Mouse (Mus musculus) thymus, adult 2 months (tissue): ENCODE data around the gene Hoxd10. TPM values are rescaled to one million over a fixed set of nuclear protein-coding genes. Genes with fewer than 3 reads are reported as not detected.

Experiments used
- DNase-seq: peaks from one replicate; pipeline ENCODE4 v3.0.0; 2021
- H3K27ac ChIP-seq: fragments of 200-500 bp; 2 replicates; pipeline ENCODE4 v1.5.1; 2012; ENCODE audit warnings: low read length, control low read depth; ENCODE audit not compliant: control insufficient read depth, insufficient read depth
- H3K27me3 ChIP-seq: fragments of 200-500 bp; 2 replicates; pipeline ENCODE4 v1.6.1; 2012; ENCODE audit warnings: mild to moderate bottlenecking, low read length, moderate library complexity, mixed read lengths; ENCODE audit not compliant: control insufficient read depth, insufficient read depth
- H3K36me3 ChIP-seq: fragments of 200-500 bp; 2 replicates; pipeline ENCODE4 v1.6.1; 2012; ENCODE audit warnings: mild to moderate bottlenecking, low read length, moderate library complexity; ENCODE audit not compliant: control insufficient read depth, insufficient read depth
- H3K4me1 ChIP-seq: fragments of 200-500 bp; replicated peaks from 2 replicates; pipeline ENCODE4 v1.6.1; 2012; ENCODE audit warnings: low read length; ENCODE audit not compliant: control insufficient read depth, insufficient read depth
- H3K4me3 ChIP-seq: fragments of 200-500 bp; 2 replicates; pipeline ENCODE4 v1.5.1; 2012; ENCODE audit warnings: mild to moderate bottlenecking, low read length, control low read depth, moderate library complexity; ENCODE audit not compliant: control insufficient read depth, insufficient read depth
- CTCF ChIP-seq: fragments of 200-500 bp; IDR thresholded peaks from 2 replicates; pipeline ENCODE4 v1.5.1; 2012; ENCODE audit warnings: mild to moderate bottlenecking, control low read depth, low read length, moderate library complexity, borderline replicate concordance; ENCODE audit not compliant: control insufficient read depth, poor library complexity, insufficient read depth; ENCODE audit errors: extremely low read depth
- POLR2A ChIP-seq: fragments of 200-500 bp; IDR thresholded peaks from 2 replicates; pipeline ENCODE4 v1.6.1; 2012; ENCODE audit warnings: mild to moderate bottlenecking, low read length, control low read depth, moderate library complexity; ENCODE audit not compliant: control insufficient read depth, poor library complexity, insufficient read depth; ENCODE audit errors: extremely low read depth
- WGBS: fragments of 180-500 bp; shearing (Covaris S2); methylation state at CpG from one replicate; pipeline ENCODE4 v1.1.7; 2018; 5-methylcytosine and 5-hydroxymethylcytosine counted together
- polyA plus RNA-seq: library from polyadenylated mRNA; depleted of rRNA; stranded (reverse); fragments of >200 nt; gene quantifications from 2 replicates; pipeline ENCODE4 v1.2.3, GENCODE M21; 2012

The Hoxd10 gene
- polyA plus RNA-seq, 1 experiment: not detected

GRCm38 (mm10) chr2:74658667-74659371 is 32.9 kb upstream of the Hoxd10 start:
- H3K27ac ChIP-seq: no peak overlapping the region
- H3K4me3 ChIP-seq: no peak overlapping the region
- H3K27me3 ChIP-seq: peaks cover 42% of the 10 kb centered on the region
- 7% methylated on average over 47 of the region's 47 CpGs for WGBS
- no peaks in the 10 kb centered on the region for H3K4me1 ChIP-seq
- H3K36me3 ChIP-seq: no peaks in the 10 kb centered on the region
- DNase-seq: no peak
- TF ChIP-seq CTCF: no peak
- no peak for TF ChIP-seq POLR2A

GRCm38 (mm10) chr2:74659507-74660005 is 32.2 kb upstream of the Hoxd10 start, which contains the start of gene Evx2:
Gene Evx2, minus strand, starts transcription at chr2:74659557.
- H3K27me3 ChIP-seq: peaks cover 45% of the 10 kb centered on the region
- DNase-seq: no peak
- no peak for TF ChIP-seq POLR2A
- TF ChIP-seq CTCF: no peak
- no peak within 1 kb of the TSS for H3K4me3 ChIP-seq
- WGBS: 11% methylated on average over 28 of the region's 28 CpGs
- H3K27ac ChIP-seq: no peak within 1 kb of the TSS
- H3K4me1 ChIP-seq: no peaks in the 10 kb centered on the region
- no peaks in the 10 kb centered on the region for H3K36me3 ChIP-seq

GRCm38 (mm10) chr2:74660421-74661375 is 31.0 kb upstream of the Hoxd10 start:
- Histone ChIP-seq H3K4me1 (no peaks in the 10 kb centered on the region), H3K4me3 (no peak overlapping the region), H3K27ac (no peak overlapping the region), H3K36me3 (no peaks in the 10 kb centered on the region), H3K27me3 (peaks cover 42% of the 10 kb centered on the region)
- TF ChIP-seq POLR2A (no peak), CTCF (no peak)
- DNase-seq: no peak
- 8% methylated on average over 30 of the region's 30 CpGs for WGBS

GRCm38 (mm10) chr2:74661685-74662084 is 30.0 kb upstream of the Hoxd10 start:
- Histone ChIP-seq H3K4me3 (no peak overlapping the region), H3K27me3 (peaks cover 39% of the 10 kb centered on the region), H3K27ac (no peak overlapping the region), H3K36me3 (no peaks in the 10 kb centered on the region), H3K4me1 (no peaks in the 10 kb centered on the region)
- no peak for TF ChIP-seq POLR2A
- TF ChIP-seq CTCF: 0 out of 2 replicates have a peak, but pooled peaks have one; percentile 22
- 12% methylated on average over 14 of the region's 14 CpGs for WGBS
- DNase-seq: no peak

GRCm38 (mm10) chr2:74663291-74663925 is 28.3 kb upstream of the Hoxd10 start:
- H3K4me1 ChIP-seq: no peaks in the 10 kb centered on the region
- no peak for DNase-seq
- TF ChIP-seq POLR2A (no peak), CTCF (0 out of 2 replicates have a peak, but pooled peaks have one; percentile 32)
- H3K4me3 ChIP-seq: no peak overlapping the region
- H3K27me3 ChIP-seq: peaks cover 39% of the 10 kb centered on the region
- H3K27ac ChIP-seq: no peak overlapping the region
- 7% methylated on average over 18 of the region's 18 CpGs for WGBS
- H3K36me3 ChIP-seq: no peaks in the 10 kb centered on the region

GRCm38 (mm10) chr2:74666411-74666810 is 25.3 kb upstream of the Hoxd10 start:
- H3K4me1 ChIP-seq: no peaks in the 10 kb centered on the region
- H3K27ac ChIP-seq: no peak overlapping the region
- H3K36me3 ChIP-seq: no peaks in the 10 kb centered on the region
- H3K4me3 ChIP-seq: no peak overlapping the region
- DNase-seq: no peak
- TF ChIP-seq CTCF: no peak
- TF ChIP-seq POLR2A: no peak
- WGBS: 10% methylated on average over 7 of the region's 7 CpGs
- H3K27me3 ChIP-seq: peaks cover 29% of the 10 kb centered on the region
